Mouse (Mus musculus) stomach, embryonic 16.5 days (tissue): ENCODE results near the gene Ptbp3. TPM values are rescaled to one million over a fixed set of nuclear protein-coding genes. Genes with fewer than 3 reads are reported as not detected.

Source experiments
- ATAC-seq: fragments of 200-750 bp; cut with Nextera tagmentation; 2 replicates; pipeline ENCODE4 v1.8.0; 2017; ENCODE audit warnings: moderate number of reproducible peaks, moderate TSS enrichment; ENCODE audit not compliant: insufficient read depth, low FRiP score
- H3K27ac ChIP-seq: fragments of 300-500 bp; sonication (generic); 2 replicates; pipeline ENCODE4 v1.5.1; 2014; ENCODE audit warnings: low read length
- H3K27me3 ChIP-seq: fragments of 300-500 bp; sonication (generic); 2 replicates; pipeline ENCODE4 v1.6.1; 2014; ENCODE audit warnings: low read length, control low read depth, mixed read lengths; ENCODE audit not compliant: control insufficient read depth, insufficient read depth
- H3K36me3 ChIP-seq: fragments of 300-500 bp; sonication (generic); 2 replicates; pipeline ENCODE4 v1.6.1; 2014; ENCODE audit warnings: low read length; ENCODE audit not compliant: control insufficient read depth, insufficient read depth
- H3K4me1 ChIP-seq: fragments of 300-500 bp; sonication (generic); 2 replicates; pipeline ENCODE4 v1.6.1; 2014; ENCODE audit warnings: low read length, control low read depth, mixed read lengths; ENCODE audit not compliant: control insufficient read depth, insufficient read depth
- H3K4me2 ChIP-seq: fragments of 300-500 bp; sonication (generic); 2 replicates; pipeline ENCODE4 v1.6.1; 2014; ENCODE audit warnings: low read depth, low read length, mixed read lengths
- H3K4me3 ChIP-seq: fragments of 300-500 bp; sonication (generic); replicated peaks from 2 replicates; pipeline ENCODE4 v1.5.1; 2014; ENCODE audit warnings: mild to moderate bottlenecking, low read length
- H3K9ac ChIP-seq: fragments of 300-500 bp; sonication (generic); 2 replicates; pipeline ENCODE4 v1.6.1; 2014; ENCODE audit warnings: low read length
- H3K9me3 ChIP-seq: fragments of 300-500 bp; sonication (generic); replicated peaks from 2 replicates; pipeline ENCODE4 v1.6.1; 2016; ENCODE audit warnings: low read length, control low read depth; ENCODE audit not compliant: control insufficient read depth
- WGBS: fragments of 180-500 bp; shearing (Covaris S2); extraction: QIAGEN DNeasy Blood & Tissue Kit; methylation state at CpG from one replicate; pipeline ENCODE4 v1.1.7; 2014; 5-methylcytosine and 5-hydroxymethylcytosine counted together
- polyA plus RNA-seq: library from polyadenylated mRNA; unstranded; fragments of >200 nt; fragmentation: Nextera tagmentation; extraction: Ambion mirVana; gene quantifications from 2 replicates; pipeline ENCODE4 v1.2.1, GENCODE M21; 2015

Gene Ptbp3
- polyA plus RNA-seq, 1 experiment from 2014 or later = 54.4 TPM

DNA sequence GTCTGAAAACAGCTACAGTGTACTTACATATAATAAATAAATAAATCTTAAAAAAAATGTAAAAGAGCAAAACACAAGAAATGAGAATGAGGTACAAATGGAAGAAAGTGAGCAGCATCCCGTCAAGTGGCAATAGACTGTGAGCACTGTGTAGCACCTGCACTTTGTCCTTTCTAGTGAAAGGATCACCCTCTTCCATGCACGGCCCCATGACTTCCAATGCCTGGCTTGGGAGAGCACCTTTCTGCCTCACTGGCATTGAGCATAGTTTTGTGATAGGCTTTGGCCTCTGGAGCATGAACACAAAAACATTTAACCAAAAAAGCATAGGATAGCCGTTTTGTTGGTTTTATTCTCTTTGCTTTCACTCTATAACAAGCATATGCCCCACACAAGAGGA is 21.7 kb downstream of the Ptbp3 start:
- Histone ChIP-seq H3K9ac (no peak overlapping the region), H3K4me1 (no peaks in the 10 kb centered on the region), H3K4me2 (no peak overlapping the region), H3K27me3 (no peaks in the 10 kb centered on the region), H3K36me3 (no peaks in the 10 kb centered on the region), H3K4me3 (no peak overlapping the region), H3K9me3 (no peaks in the 10 kb centered on the region), H3K27ac (no peak overlapping the region)
- ATAC-seq = no peak
- WGBS = 79% methylated on average over 3 of the region's 3 CpGs

DNA sequence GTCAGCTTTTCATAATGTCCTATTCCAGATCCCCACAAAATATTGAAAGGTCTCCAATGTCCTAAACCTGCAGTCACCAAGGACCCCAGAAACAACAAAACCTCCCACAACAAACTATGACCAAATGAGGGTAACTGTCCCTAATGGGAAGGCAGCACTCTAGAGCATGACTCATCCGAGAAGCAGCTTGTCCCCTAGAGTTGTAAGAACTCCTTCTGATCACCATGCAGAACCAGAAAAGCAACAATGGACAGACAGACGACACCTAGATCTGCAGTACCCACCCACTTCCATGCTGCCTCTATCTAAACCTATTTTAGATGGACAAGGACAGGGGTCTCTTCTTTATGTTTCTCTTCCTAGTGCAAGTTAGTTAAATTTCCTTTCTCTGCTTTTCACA is 22.4 kb downstream of the Ptbp3 start:
- no peaks in the 10 kb centered on the region for H3K27me3 ChIP-seq
- H3K4me3 ChIP-seq = no peak overlapping the region
- 64% methylated on average over 2 of the region's 2 CpGs for WGBS
- H3K4me1 ChIP-seq = no peaks in the 10 kb centered on the region
- H3K4me2 ChIP-seq = no peak overlapping the region
- H3K9ac ChIP-seq = no peak overlapping the region
- H3K27ac ChIP-seq = no peak overlapping the region
- no peaks in the 10 kb centered on the region for H3K9me3 ChIP-seq
- no peaks in the 10 kb centered on the region for H3K36me3 ChIP-seq
- no peak for ATAC-seq

DNA sequence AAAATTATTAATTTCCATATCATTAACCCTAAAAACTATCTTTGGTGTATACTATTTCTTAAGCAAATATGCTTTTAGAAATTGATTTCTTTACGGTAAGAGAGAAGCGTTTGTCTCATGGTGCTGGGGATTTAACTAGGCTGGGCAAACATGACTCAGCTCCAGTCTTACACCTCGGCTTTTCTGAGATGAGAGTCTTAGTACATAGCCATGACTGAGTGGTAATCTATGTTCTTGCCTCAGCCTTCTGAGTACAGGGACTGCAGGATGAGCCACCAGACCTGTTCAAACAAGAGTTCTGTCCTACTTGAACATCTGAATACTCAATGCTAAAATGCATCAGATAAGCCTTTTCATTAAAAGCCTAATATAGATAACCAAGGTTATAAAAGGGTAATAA is 24.3 kb downstream of the Ptbp3 start:
- no peak overlapping the region for H3K4me3 ChIP-seq
- H3K27ac ChIP-seq = no peak overlapping the region
- no peaks in the 10 kb centered on the region for H3K27me3 ChIP-seq
- no peaks in the 10 kb centered on the region for H3K9me3 ChIP-seq
- no peak overlapping the region for H3K4me2 ChIP-seq
- H3K4me1 ChIP-seq = no peaks in the 10 kb centered on the region
- no peak overlapping the region for H3K9ac ChIP-seq
- 50% methylated on average over 3 of the region's 3 CpGs for WGBS
- 0 out of 2 replicates have a peak, but pooled peaks cover 6% of the 10 kb centered on the region for H3K36me3 ChIP-seq
- ATAC-seq = no peak

DNA sequence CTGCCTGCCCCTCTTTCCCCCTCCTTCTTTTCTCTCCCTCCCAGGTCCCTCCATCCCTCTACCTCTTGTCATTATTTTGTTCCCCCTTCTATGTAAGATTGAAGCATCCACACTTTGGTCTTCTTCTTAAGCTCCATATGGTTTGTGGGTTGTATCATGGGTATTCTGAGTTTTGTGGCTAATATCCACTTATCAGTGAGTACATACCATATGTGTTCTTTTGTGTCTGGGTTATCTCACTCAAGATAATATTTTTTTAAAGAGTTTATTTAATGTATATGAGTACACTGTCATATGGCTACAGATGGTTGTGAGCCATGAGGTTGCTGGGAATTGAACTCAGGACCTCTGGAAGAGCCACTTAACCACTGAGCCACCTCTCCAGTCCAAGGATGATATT is 38.8 kb downstream of the Ptbp3 start:
- no peak for ATAC-seq
- Histone ChIP-seq H3K27me3 (no peaks in the 10 kb centered on the region), H3K4me3 (no peak overlapping the region), H3K9ac (no peak overlapping the region), H3K4me1 (no peaks in the 10 kb centered on the region), H3K4me2 (no peak overlapping the region), H3K9me3 (no peaks in the 10 kb centered on the region), H3K27ac (no peak overlapping the region), H3K36me3 (peaks cover 11% of the 10 kb centered on the region)

DNA sequence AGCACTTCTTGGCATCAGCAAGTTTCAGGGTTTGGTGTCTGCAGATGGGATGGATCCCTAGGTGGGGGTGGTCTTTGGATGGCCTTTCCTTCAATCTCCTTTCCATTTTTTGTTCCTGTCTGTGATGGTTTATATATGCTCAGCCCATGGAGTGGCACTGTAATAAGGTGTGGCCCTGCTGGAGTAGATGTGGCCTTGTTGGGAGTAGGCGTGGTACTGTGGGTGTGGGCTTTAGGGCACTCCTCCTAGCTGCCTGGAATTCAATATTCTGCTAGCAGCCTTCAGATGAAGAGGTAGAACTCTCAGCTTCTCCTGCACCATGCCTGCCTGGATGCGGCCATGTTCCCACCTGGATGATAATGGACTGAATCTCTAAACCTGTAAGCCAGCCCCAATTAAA is 39.6 kb downstream of the Ptbp3 start:
- H3K4me3 ChIP-seq = no peak overlapping the region
- no peaks in the 10 kb centered on the region for H3K27me3 ChIP-seq
- no peak for ATAC-seq
- no peak overlapping the region for H3K4me2 ChIP-seq
- H3K36me3 ChIP-seq = peaks cover 11% of the 10 kb centered on the region
- no peaks in the 10 kb centered on the region for H3K9me3 ChIP-seq
- WGBS = 98% methylated on average over 2 of the region's 2 CpGs
- no peak overlapping the region for H3K9ac ChIP-seq
- H3K27ac ChIP-seq = no peak overlapping the region
- no peaks in the 10 kb centered on the region for H3K4me1 ChIP-seq

DNA sequence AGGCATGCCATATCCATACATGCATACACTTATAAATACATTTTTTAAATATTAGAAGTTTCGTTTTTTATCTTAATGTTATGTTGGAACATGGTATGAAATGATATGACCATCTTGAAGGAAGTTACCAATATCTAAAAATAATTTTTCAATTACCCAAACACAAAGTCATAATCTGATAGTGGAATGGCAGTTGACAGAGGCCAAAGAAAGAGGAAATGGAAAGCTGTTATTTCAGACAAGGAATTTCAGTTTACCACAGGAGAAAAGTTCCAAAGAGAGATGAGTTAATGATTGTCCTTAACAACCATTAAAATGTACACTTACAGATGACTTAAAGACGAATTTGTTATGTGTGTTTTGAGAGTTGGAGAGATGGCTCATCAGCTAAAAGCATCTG is 41.4 kb downstream of the Ptbp3 start:
- Histone ChIP-seq H3K27ac (no peak overlapping the region), H3K4me3 (no peak overlapping the region), H3K9ac (no peak overlapping the region), H3K9me3 (no peaks in the 10 kb centered on the region), H3K4me1 (no peaks in the 10 kb centered on the region), H3K4me2 (no peak overlapping the region), H3K27me3 (no peaks in the 10 kb centered on the region), H3K36me3 (peaks cover 11% of the 10 kb centered on the region)
- WGBS = 64% methylated on average over 2 of the region's 2 CpGs
- no peak for ATAC-seq

DNA sequence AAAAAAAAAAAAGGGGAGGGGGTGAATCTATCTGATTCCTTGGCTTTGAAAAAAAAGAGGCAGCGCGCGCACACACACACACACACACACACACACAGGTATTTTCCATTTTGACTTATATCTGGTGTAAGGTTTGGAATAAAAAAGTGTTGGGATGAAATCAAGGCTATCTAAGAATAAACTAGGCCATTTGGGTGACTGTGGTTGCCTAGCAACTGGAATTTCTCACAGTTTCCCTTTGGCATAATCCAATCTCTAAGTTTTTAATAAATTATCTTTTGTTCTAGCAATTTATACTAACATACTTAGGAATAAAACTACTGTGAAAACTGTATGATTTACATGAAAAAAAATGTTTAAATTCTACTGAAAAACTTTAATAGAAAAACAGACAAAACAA is 42.5 kb downstream of the Ptbp3 start:
- no peak overlapping the region for H3K9ac ChIP-seq
- ATAC-seq = no peak
- 99% methylated on average over 3 of the region's 3 CpGs for WGBS
- no peaks in the 10 kb centered on the region for H3K9me3 ChIP-seq
- H3K27me3 ChIP-seq = no peaks in the 10 kb centered on the region
- H3K36me3 ChIP-seq = peaks cover 8% of the 10 kb centered on the region; the same call in 1 of the 2 replicates
- no peak overlapping the region for H3K4me3 ChIP-seq
- H3K27ac ChIP-seq = no peak overlapping the region
- H3K4me2 ChIP-seq = no peak overlapping the region
- no peaks in the 10 kb centered on the region for H3K4me1 ChIP-seq

DNA sequence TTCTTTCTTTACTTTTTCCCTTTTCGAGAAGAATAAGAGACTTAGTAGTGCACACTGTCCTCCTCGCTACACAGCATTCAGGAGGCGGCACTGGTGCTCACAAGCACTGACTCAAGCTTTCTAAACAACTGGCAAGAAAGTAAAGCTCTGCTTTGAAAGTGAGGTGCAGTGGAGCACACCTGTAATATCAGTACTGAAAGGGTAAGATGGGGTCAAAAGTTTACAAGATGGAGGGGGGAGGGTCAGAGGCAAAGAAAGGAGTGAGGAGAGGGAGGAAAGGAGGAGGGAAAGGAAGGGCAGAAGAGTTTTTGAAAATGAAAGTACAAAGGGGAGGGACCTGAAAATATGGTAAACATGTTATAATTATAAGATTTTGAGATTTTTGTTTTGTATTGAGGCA is 43.7 kb downstream of the Ptbp3 start:
- ATAC-seq = no peak
- H3K4me1 ChIP-seq = no peaks in the 10 kb centered on the region
- WGBS = 52% methylated on average over 3 of the region's 3 CpGs

DNA sequence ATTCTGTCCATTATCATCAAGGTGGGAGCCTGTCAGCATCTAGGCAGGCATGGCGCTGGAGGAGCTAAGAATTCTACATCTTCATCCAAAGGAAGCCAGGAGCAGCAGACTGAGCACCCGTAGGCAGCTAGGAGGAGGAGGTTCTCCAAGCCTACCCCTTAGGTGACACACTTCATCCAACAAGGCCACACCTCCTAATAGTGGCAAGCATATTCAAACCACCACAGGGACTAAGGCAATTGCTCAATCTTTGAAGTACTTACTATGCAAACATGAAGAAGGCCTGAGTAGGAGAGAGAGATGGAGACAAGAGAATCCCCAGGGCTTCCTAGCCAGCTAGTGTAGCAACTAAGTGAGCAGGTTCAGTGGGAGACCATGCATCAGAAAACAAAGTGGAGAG is 58.1 kb downstream of the Ptbp3 start:
- Histone ChIP-seq H3K4me2 (no peak overlapping the region), H3K9me3 (no peaks in the 10 kb centered on the region), H3K27ac (no peak overlapping the region), H3K27me3 (no peaks in the 10 kb centered on the region), H3K9ac (no peak overlapping the region), H3K4me3 (no peak overlapping the region), H3K36me3 (peaks cover 3% of the 10 kb centered on the region; the same call in 1 of the 2 replicates), H3K4me1 (no peaks in the 10 kb centered on the region)
- no peak for ATAC-seq
- 98% methylated on average over 2 of the region's 2 CpGs for WGBS

More for the DNA sequence above, 43.7 kb downstream of the Ptbp3 start:
- Histone ChIP-seq H3K9ac (no peak overlapping the region), H3K4me2 (no peak overlapping the region), H3K27me3 (no peaks in the 10 kb centered on the region), H3K4me3 (no peak overlapping the region), H3K9me3 (no peaks in the 10 kb centered on the region), H3K27ac (no peak overlapping the region), H3K36me3 (peaks cover 16% of the 10 kb centered on the region)

DNA sequence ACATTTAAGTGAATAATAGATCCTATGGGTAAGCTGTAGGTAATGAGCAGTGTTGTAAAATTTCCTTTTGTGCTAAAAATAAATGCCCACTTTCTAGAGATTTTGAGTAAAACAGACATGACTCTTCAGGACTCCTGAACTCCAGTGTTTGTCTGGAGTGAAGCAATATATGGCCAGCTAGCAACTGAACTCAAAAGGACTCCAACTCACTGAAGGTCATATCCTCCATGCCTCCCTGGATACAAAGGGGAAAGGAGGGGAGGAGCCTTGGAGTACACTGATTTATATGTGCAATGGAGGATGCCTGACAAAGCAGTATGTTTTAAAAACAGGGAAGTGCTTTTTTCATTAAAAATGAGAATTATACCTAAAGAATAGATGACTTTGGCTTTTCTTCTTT is 77.9 kb downstream of the Ptbp3 start:
- Histone ChIP-seq H3K27ac (no peak overlapping the region), H3K36me3 (peaks cover 3% of the 10 kb centered on the region; the same call in 1 of the 2 replicates), H3K27me3 (no peaks in the 10 kb centered on the region), H3K4me1 (peaks cover 5% of the 10 kb centered on the region; the same call in 1 of the 2 replicates), H3K9ac (no peak overlapping the region), H3K4me2 (no peak overlapping the region), H3K4me3 (no peak overlapping the region), H3K9me3 (no peaks in the 10 kb centered on the region)
- no peak for ATAC-seq
